Mouse (Mus musculus) embryonic facial prominence, embryonic 13.5 days (tissue): ENCODE results near the gene Gm3532. TPM values are rescaled to one million over a fixed set of nuclear protein-coding genes. Genes with fewer than 3 reads are reported as not detected.
"Not testable (repeated sequence)": the region's sequence is repeated elsewhere in the genome, so short reads cannot be mapped to it uniquely, and the experiment has no call there.

ENCODE experiments used
- ATAC-seq: fragments of 200-750 bp; cut with Nextera tagmentation; 2 replicates; pipeline ENCODE4 v1.8.0; 2017; ENCODE audit warnings: low read depth; ENCODE audit not compliant: insufficient number of reproducible peaks, insufficient read depth, low FRiP score, low TSS enrichment
- H3K27ac ChIP-seq: fragments of 300-500 bp; sonication (generic); 2 replicates; pipeline ENCODE4 v1.5.1; 2015; ENCODE audit warnings: moderate library complexity, mild to moderate bottlenecking, inconsistent platforms
- H3K27me3 ChIP-seq: fragments of 300-500 bp; sonication (generic); 2 replicates; pipeline ENCODE4 v1.6.1; 2015; ENCODE audit warnings: mild to moderate bottlenecking, inconsistent platforms
- H3K36me3 ChIP-seq: fragments of 300-500 bp; sonication (generic); 2 replicates; pipeline ENCODE4 v1.6.1; 2015; ENCODE audit warnings: mild to moderate bottlenecking, inconsistent platforms
- H3K4me1 ChIP-seq: fragments of 300-500 bp; sonication (generic); 2 replicates; pipeline ENCODE4 v1.6.1; 2015; ENCODE audit warnings: inconsistent platforms
- H3K4me2 ChIP-seq: fragments of 300-500 bp; sonication (generic); 2 replicates; pipeline ENCODE4 v1.6.1; 2015; ENCODE audit warnings: moderate library complexity, mild to moderate bottlenecking, inconsistent platforms
- H3K4me3 ChIP-seq: fragments of 300-500 bp; sonication (generic); 2 replicates; pipeline ENCODE4 v1.5.1; 2015; ENCODE audit warnings: mild to moderate bottlenecking, inconsistent platforms
- H3K9ac ChIP-seq: fragments of 300-500 bp; sonication (generic); 2 replicates; pipeline ENCODE4 v1.6.1; 2015; ENCODE audit warnings: mild to moderate bottlenecking, inconsistent platforms
- H3K9me3 ChIP-seq: fragments of 300-500 bp; sonication (generic); 2 replicates; pipeline ENCODE4 v1.6.1; 2016; ENCODE audit warnings: inconsistent platforms
- WGBS: fragments of 180-500 bp; shearing (Covaris S2); methylation state at CpG from one replicate; pipeline ENCODE4 v1.1.7; 2015; ENCODE audit warnings: mixed read lengths; 5-methylcytosine and 5-hydroxymethylcytosine counted together
- polyA plus RNA-seq: library from polyadenylated mRNA; unstranded; fragments of >200 nt; fragmentation: Nextera tagmentation; extraction: Ambion mirVana; gene quantifications from 2 replicates; pipeline ENCODE4 v1.2.1, GENCODE M21; 2015

Gene Gm3532
- not detected in 2 replicates for polyA plus RNA-seq

DNA sequence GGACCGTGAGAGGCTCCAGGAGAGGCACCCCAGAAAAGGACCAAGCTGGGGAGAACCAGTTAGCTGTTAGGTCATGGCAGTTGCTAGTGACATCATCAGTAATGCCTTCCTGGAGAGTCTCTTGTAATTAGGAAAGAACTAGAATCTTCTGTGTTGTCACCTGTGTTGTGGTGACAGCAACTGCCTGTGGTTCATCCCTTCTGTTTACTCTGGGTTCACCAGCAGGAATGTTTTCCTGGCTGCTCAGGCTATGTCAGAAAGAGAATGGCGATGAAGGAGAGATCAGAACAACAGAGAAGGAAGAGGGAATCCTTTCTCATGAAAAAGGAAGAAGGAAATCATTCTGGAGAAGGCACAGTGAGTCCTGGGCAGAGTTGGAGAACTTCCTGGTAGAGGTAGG is at the start of gene Gm3532:
Gene Gm3532 (plus strand): TSS at position 301 of the 400 bp plus-strand sequence.
- not testable (repeated sequence) for H3K9me3 ChIP-seq

DNA sequence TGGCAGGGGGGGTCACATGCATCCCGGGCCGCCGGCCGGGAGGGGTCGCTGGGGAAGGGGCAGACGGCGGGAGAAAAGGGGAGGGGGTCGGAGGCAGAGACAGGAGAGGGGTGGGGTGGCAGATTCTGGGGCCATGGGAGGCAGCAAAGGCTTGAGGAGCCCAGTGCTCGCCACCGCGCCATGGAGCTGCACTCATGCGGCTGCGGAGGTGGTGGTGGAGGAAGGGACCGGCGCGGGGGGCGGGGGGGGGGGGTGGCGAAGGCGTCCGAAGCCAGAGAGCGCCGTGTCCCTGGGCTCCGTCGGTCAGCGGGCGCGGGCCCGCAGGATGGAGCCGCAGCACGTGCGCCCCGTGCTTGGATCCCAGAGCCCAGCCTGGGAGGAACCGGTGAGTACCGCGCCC is 36.9 kb upstream of the Gm3532 start, which contains the start of gene Gm3488:
Gene Gm3488 (plus strand): TSS at position 301 of the 400 bp plus-strand sequence.
- not testable (repeated sequence) for H3K9ac ChIP-seq, ATAC-seq, H3K9me3 ChIP-seq, H3K4me1 ChIP-seq, H3K4me3 ChIP-seq, H3K27ac ChIP-seq, H3K4me2 ChIP-seq, H3K27me3 ChIP-seq, H3K36me3 ChIP-seq
- WGBS: no CpG with 5 or more reads among the region's 35 CpGs

More for the DNA sequence above, at the start of gene Gm3532:
- not testable (repeated sequence) for H3K4me1 ChIP-seq, H3K9ac ChIP-seq, H3K27ac ChIP-seq, ATAC-seq, H3K4me2 ChIP-seq, H3K27me3 ChIP-seq, H3K4me3 ChIP-seq, H3K36me3 ChIP-seq
- WGBS: no CpG with 5 or more reads among the region's 2 CpGs

Other genes starting within 250 kb of the Gm3532 start
- gene Gm3542, start 203.6 kb upstream of the Gm3532 start, polyA plus RNA-seq: not detected in 2 replicates
- gene Gm3500, start 149.4 kb upstream of the Gm3532 start, polyA plus RNA-seq: 0.15 and 0.37 TPM in 2 replicates
- gene Gm3194, start 83.0 kb upstream of the Gm3532 start, polyA plus RNA-seq: 0.84 and 0.97 TPM in 2 replicates
- gene Gm8246, start 60.7 kb upstream of the Gm3532 start, polyA plus RNA-seq: not detected in 2 replicates
- gene Gm3187, start 54.3 kb upstream of the Gm3532 start, polyA plus RNA-seq: not detected in 2 replicates
- 0.83 and 0.90 TPM in 2 replicates for gene Gm3488, start 36.8 kb upstream of the Gm3532 start, polyA plus RNA-seq
- not detected in 2 replicates for gene Gm8265, start 94.5 kb downstream of the Gm3532 start, polyA plus RNA-seq
- not detected in 2 replicates for gene Gm9603, start 149.0 kb downstream of the Gm3532 start, polyA plus RNA-seq
- gene Gm3373, start 203.1 kb downstream of the Gm3532 start, polyA plus RNA-seq: not detected in 2 replicates